Mouse (Mus musculus) common myeloid progenitor, adult 5-6 weeks (primary cell): ENCODE measurements around the gene Lap3. TPM values are rescaled to one million over a fixed set of nuclear protein-coding genes. Genes with fewer than 3 reads are reported as not detected.
A peak's percentile ranks its signal among the peaks of the same experiment; 100 is the strongest.

Source experiments
- ATAC-seq: replicated peaks from 2 replicates; pipeline ENCODE4 v1.8.0; 2016; ENCODE audit warnings: low read depth, mild to moderate bottlenecking, moderate TSS enrichment, inconsistent platforms; ENCODE audit not compliant: poor library complexity, severe bottlenecking
- total RNA-seq: library from RNA; stranded (forward); fragments of 200-1000, 187-1606 nt; gene quantifications from 2 replicates; pipeline ENCODE4 v1.2.3, GENCODE M21; 2017

Gene Lap3
- 56.7 and 95.1 TPM in 2 replicates for total RNA-seq

DNA sequence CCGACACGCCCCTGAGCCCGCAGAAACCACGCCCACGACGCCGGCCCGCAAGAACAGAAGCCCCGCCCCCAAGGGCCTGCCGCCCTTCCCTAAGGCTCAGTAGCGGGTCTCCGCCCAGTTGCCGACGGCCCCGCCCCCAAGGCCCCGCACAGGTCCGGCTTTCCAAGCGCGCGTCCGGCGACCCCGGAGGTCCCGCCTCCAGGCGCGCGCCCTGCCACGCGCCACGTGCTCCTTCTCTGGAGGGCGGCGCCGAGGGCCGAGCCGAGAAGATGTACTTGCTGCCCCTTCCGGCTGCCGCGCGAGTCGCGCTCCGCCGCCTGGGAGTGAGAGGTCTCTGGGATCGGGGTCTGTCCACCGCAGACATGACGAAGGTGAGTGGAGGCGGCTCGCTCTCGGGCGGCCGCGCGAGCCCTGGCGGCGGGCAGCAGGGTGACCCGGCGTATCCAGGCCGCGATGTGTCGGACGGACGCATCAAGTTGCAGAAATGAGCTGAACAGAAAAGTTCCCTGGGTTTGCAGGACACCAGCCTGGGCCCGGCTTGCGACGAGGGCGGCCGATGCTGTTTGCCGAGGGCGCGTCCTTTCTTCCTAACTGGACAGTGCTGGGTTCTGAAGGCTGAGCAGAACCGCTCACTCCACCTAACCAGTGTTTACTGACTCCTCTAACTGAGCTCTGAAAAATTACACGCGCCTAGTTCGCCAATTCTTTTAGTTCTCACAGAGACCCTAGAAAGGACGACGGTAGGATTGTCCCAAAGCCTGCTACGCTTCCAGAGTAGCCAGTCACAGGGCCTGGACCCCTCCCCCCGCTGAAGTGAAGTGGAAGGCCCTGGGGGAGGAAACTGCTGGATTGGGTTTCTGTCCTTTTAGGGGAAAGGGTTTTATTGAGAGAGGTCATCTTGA lies at the start of gene Lap3:
Lap3 (plus strand) TSS at position 184 of the 902 bp plus-strand sequence.
- ATAC-seq, result peak; percentile 93

DNA sequence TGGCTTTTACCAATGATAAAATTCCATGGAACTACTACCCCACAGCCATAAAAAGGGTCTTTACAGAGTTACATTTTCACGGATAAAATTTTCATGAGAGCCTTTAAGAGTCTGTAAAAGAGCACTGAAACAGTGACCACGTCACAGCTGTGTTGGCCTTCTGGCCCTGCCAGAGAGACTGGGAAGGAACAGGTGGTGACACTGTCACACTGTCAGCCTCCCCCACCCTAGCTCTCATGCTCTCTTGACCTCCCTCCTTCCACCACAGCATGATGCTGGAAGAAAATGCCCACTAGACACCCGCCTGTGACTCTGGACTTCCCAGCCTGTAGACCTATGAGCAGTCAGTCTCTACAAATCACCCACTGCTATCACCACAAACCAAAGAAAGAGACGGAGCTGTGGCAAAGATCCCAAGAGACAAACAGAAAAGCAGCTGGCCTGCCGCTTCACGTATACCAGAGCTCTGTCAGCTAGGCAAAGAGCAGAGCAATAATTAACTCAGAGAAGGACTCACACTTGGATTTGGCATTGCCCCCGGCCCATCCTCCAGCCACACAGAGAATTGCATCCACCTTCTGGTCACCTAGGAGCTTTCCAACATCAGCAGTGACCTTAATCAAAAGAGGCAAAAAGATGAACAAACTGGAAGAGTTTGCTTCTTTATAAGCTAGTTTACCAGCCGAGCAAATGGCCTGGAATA lies 48.9 kb upstream of the Lap3 start:
- ATAC-seq, result no peak

DNA sequence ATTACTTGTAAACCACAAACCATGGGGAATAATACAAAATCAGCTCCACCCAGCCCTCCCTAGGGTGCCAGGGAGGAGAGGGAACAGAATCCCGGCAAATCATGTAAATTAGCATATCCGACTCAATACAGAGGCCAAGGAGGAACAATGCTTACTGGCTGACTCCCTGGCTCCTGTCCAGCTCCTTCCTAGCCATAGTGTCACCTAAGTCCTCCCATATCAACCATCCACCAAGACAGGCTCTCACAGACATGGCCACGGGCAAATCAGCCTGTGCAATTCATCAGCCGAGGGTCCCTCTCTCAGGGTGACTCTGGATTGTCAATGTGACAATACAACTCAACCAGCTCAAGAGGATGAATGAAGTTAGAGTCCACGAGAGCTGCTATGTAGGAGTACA lies 44.5 kb upstream of the Lap3 start:
- ATAC-seq, result no peak

DNA sequence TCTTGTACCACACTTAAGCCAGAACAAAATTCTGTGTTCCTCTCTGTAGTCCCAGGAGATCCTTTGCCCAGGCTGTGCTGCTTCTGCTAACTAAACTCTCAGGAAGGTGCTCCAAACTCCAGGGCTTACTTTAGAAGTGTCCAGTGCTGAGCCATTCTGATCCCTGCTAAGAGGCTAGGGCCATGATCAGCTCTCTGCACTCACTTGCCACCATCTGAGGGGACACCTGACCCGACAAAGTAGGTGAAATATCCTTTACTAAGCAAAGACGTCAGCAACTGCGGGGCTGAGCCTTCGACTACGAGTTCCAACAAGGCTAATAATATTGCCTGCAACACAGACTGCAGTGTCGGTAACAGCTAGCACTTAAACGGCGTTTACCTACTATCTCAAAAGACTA lies 44.0 kb upstream of the Lap3 start:
- no peak for ATAC-seq

DNA sequence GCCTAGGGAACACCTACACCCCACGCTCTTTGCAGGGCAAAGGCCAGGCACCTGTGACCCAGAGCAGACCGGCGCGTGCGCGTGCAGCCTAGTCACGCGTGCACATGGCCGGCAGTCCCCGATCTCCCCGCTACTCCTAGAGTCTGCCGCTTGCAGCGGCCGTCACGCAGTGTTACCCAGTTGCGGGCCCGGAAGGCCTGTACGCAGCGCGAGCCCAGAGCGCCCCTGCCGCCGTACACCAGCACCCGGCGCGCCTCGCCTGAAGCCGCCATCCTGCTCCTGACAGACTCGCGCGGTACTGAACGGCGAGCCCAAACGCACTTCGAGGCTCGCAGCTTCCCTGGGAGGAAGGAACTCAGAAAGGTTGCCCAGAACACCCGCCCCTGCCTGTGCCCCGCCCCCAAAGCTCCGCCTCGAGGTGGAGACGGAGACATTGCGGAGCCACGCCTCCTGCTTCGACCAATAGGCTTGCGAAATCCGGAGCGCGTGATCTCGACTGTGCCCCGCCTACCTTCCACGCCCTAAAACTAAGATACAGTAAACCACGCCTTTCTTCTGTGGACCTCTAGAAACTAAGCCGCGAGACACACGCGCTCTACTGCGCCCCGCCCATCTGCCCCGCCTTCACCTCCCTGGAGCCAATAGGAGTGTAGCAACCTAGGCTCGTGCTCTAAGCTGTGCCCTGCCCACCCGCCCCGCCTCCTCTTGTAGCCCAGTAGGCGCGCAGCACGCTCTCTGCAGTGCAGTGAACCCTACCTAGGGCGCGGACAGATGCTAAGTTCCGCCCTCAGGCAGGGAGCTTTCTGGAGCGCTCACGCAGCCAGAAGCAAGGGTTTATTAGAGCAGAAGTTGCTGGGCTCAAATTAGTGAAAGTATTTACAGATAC lies 43.1 kb upstream of the Lap3 start, which contains the start of gene Qdpr:
Qdpr (minus strand) TSS at position 406 of the 886 bp plus-strand sequence.
- peak; percentile 92 for ATAC-seq

DNA sequence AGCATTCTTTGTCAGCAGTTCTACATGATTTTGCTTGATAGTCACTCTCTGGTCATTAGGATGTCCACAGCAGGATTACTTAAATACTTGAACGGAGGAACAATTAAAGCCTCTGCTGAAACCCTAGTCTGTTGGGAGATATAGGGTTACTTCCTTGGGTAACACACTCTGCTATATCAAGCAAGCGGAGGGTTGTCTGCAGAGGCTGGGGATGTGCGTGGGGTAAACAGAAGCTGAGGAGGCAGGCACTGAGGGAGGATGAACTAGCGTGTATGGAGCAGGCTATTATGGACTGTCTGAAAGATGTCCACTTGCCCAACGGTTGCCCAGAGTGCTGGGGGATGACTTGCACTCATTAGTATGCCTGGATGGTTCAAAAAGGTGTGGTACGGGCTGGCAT lies 39.7 kb upstream of the Lap3 start, which contains the start of gene Clrn2:
Clrn2 (plus strand) TSS at position 301 of the 400 bp plus-strand sequence.
- ATAC-seq, result no peak

DNA sequence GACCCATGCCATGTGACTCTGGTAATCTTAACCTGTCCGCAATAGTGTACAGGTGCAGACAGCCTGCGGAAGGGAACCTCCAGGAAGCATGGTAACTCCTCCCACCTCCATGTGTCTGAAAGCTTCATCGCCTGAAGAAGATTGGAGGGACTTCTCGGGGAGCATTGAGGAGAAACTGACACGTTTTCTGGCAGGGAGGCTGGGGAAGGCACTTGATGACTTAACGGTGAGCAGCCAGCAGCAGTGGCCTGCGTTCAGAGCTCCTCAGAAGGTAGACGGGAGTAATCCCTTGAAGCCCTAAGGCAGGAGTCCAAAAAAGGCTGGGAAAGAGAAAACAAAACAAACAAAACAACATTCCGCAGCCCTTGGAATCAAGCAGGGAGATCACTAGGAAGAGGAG lies 38.7 kb upstream of the Lap3 start:
- no peak for ATAC-seq

DNA sequence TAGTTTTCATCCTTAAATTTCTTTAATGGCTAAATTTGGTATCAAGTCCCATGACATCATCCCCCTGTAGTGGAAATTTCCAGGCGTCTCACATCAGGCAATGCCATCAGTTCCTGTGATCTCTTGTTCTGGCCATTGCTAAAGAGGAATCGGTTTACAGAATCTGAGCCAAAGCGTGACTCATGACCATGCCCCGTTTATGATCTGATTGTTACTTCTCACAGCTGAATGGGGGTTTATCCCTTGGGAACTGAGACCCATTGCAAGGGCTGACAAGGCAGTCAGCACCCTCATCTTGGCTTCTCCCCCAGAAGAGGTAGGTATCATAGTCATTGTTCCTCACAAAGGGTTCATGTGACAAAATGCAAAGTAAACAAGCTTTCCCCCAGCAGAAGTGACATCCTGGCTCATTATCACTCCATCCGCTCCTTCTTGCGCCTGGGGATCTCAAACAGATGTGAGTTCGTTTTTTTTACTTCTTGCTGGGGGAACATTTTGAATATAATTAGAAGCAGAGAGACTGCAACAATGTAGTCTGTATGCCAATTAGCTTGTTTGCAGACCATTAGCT lies 20.2 kb upstream of the Lap3 start:
- no peak for ATAC-seq

DNA sequence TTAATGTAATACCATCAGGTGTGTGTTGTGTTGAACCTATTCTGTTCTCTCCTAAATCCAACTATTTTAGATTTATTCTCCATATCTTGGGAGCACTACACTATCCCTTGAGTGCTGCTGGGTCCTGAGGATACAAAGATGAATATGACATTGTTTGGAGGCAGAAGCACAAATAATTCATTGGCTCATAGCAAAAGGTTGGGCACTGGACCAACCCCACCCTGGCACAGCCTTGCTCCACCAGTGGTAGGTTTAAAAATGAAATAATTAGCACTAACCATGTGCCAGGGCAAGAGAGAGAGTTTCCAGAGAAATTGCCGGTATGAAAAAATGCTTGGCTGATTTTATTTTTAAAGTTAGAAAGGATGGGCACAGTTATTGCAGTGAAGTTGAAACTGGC lies 19.7 kb upstream of the Lap3 start:
- ATAC-seq, result no peak

DNA sequence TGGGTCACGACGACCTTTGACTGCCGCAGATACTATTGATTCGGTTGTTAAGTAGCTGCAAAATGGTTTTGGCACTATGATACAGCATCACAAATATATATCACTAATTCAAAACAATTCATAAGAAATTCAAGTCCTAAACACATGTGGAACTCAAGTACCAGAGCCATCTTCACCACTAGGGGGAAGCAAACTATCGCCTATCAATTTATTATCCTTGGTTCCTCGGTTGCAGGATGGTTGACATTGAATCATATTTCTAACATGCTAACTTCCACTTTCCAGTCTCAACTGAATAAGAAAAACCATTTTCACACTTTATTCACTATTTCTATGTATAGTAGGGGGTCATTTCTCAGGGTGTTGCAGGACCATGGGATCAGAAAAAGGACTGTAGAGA lies 19.0 kb upstream of the Lap3 start:
- ATAC-seq, result peak; percentile 97

DNA sequence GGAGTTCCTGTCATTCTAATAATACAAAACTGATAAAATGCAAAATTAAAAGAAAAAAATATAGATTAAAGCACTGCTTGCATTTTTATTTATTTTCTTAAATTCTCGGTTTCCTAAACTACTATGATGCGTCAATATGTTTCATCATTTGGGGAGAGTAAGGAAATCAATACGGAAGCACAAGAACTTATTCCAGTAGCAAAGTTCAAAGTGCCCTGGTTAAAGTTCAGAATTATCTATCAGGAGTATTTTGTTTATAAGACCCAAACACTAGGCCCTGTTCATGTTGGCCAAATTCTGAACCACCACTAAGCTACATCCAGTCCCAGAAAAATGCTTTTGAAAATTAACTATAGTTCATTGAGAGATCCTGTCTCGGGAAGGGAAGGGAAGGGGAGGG lies 18.4 kb upstream of the Lap3 start:
- ATAC-seq, result no peak

DNA sequence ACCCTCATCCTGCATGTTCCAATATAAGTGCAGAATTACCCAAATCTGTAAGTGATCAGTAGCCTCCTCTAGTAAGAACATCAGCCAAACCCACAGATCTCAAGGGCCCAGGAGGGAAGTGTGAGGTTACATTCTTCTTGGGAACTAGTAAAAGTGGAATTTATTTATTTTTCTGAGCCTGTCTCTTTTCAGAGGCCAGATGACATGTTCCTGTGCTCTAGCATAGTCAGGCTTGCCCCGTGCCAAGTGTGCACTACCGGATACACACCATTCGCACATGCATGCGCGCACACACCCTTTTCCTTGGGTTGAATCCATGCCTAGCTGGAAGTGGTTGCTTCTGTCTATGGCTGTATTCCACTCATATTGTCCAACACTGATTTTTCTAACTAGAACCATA lies 17.4 kb upstream of the Lap3 start:
- no peak for ATAC-seq

DNA sequence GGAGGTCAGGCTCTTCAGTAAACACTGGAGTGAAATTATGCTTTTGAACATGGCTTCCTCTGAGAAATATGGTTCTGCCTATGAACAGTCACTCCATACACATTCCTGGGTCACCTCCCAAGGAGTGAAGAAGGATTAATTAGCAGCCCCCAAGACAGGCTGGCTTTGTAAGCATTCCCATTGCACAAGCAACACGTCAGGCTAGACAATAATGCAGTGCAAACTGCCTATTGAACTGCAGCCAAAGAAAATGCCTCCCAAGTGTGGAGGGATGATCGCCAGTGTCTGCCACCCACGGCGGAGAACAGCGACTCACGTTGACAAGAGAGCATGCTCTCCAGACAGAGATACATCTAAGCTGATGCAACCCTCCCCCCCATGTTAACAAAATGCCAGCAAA lies 16.9 kb upstream of the Lap3 start:
- no peak for ATAC-seq

DNA sequence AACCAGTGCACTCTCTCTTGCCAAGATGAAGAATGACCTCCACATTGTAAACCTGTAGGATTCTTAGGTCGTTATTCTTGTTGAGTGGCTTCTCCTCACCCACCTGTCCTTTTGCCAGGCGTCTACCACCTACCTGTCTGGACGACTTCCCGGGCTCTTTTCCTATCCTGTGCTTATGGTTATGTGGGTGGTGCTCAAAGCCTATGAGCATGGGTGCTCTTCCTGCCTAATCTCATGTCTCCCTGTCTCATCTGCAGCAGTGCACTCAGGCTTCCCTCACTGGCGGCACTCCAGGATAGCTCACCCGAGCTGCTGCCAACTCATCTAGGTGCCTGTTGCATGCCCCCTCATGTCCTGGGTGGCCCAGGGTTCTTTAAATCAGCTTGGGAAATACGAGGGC lies 15.6 kb upstream of the Lap3 start:
- no peak for ATAC-seq

DNA sequence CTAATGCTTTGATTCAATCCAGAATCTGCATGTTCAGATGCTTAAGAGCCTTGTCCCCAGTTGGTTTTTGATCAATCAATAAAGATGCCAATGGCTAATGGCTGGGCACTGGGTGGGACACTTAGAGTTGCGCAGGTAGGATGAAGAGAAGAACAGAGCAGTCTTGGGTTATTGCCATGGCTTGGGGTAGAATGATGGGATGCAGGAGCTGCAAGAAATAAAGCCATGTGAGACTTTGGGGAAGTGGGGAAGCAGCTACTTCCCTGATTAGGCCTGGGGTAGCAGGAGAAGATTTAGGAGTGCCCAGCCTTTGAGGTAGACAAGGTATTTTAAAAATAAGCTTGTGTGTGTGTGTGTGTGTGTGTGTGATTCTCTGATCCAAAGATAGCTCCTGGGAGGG lies 13.1 kb upstream of the Lap3 start:
- ATAC-seq, result no peak

DNA sequence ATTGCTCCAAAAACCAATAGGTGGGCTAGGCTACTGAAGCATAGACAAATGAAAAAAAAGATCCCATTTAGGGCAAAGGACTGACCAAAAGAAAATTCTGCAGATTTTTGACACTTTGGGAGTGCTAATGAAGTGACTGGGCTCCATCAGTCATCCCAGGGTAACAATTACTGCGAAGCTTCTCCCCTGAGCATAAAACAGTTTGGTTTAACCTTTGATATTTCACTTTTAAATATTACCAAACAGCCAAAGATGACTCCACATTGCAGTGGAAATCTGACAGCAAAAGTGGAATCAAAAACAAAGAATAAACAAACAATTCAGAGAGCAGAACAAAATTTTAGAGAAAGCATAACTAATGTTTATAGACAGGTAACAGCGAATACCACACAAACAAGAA lies 12.0 kb upstream of the Lap3 start:
- no peak for ATAC-seq

DNA sequence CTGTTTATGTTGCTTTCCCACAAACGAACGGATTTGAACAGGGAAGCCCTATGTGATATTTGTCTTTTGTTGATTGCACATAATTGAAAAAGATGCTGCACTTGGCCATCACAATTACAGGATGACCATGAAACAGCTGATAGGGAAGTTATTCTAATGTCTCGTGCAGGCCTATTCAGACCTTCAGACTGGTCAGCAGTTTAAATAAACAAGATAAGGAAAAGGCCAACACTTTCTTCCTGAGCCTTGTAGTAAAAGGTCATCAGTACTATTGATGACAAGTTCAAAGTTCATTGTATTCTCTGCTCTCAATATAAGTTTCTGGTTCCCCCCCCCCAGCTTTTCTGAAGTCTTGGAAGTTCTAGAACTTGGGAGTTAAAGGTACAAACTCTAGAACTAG lies 10.6 kb upstream of the Lap3 start:
- ATAC-seq, result no peak

DNA sequence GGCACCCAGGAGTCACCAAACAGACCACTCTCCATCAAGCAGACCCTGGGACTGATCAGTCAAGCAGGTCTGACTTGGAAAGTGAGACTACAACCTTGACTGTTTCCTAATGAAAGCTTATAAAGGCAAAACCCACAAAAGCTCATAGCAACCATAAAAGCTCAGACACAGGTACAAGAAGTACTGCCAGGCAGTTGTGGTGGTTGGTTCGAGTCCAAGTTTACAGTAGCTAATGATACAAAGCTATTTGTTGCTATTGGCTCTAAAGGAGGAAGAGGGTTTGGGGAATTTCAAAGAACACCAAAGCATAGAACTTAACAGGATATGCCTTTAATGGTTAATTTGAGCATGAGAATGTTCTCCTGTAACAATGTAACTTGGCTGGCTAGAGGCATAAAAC lies 9.5 kb upstream of the Lap3 start:
- ATAC-seq, result no peak

DNA sequence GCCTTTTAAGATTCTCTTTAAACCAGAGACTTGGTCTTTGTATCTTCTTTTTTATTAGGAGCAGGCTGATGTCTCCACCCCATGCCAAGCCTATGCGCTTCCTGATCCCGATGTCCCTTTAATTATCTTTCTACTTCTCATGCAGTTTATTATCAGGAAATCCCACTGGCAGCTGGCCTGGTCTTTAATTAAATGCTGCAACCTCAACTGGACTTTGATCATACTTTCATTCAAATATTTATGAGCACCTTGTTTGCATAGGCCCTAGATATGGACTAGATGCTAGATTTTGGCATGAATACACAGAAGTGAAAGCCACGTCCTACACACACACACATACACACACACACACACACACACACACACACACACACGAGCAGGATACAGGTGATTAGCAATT lies 1.4 kb upstream of the Lap3 start:
- ATAC-seq, result no peak

DNA sequence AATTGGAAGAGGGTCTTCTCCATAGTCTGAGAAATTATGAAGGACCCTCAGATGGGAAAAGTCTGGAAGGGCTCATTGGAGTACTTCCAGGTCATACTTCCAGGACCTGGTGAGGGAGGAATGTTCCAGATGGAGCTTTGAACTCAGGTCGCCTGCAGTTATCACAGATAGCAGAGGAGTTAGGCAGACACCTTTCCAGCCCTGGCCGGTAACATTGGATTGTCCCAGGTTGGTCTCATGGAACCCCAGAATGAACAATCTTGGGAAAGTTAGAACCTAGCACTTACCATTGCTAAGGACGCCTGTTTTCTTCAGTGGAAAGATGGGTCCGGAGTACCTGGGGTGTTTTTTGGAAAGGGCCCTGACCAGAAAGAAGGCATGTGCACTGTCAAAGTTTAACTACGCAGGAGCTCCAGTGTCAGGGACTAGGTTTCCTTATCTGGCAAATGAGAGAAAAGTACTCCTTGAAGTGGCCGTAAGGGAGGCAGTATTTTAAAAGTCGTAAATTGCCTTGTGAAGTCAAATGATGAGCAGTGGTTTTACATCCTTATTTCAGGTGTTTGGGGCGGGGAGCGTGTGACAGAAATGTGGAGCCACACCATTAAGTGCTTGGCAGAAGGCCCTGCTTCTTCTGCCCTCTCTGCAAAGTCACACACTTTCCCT lies 1.1 kb downstream of the Lap3 start:
- no peak for ATAC-seq
